Mouse (Mus musculus) stomach, embryonic 16.5 days (tissue): ENCODE measurements around the gene Csgalnact2. TPM values are rescaled to one million over a fixed set of nuclear protein-coding genes. Genes with fewer than 3 reads are reported as not detected.

Experiments used
- ATAC-seq: fragments of 200-750 bp; cut with Nextera tagmentation; 2 replicates; pipeline ENCODE4 v1.8.0; 2017; ENCODE audit warnings: moderate number of reproducible peaks, moderate TSS enrichment; ENCODE audit not compliant: insufficient read depth, low FRiP score
- H3K27ac ChIP-seq: fragments of 300-500 bp; sonication (generic); 2 replicates; pipeline ENCODE4 v1.5.1; 2014; ENCODE audit warnings: low read length
- H3K27me3 ChIP-seq: fragments of 300-500 bp; sonication (generic); 2 replicates; pipeline ENCODE4 v1.6.1; 2014; ENCODE audit warnings: low read length, control low read depth, mixed read lengths; ENCODE audit not compliant: control insufficient read depth, insufficient read depth
- H3K36me3 ChIP-seq: fragments of 300-500 bp; sonication (generic); 2 replicates; pipeline ENCODE4 v1.6.1; 2014; ENCODE audit warnings: low read length; ENCODE audit not compliant: control insufficient read depth, insufficient read depth
- H3K4me1 ChIP-seq: fragments of 300-500 bp; sonication (generic); 2 replicates; pipeline ENCODE4 v1.6.1; 2014; ENCODE audit warnings: low read length, control low read depth, mixed read lengths; ENCODE audit not compliant: control insufficient read depth, insufficient read depth
- H3K4me2 ChIP-seq: fragments of 300-500 bp; sonication (generic); 2 replicates; pipeline ENCODE4 v1.6.1; 2014; ENCODE audit warnings: low read depth, low read length, mixed read lengths
- H3K4me3 ChIP-seq: fragments of 300-500 bp; sonication (generic); replicated peaks from 2 replicates; pipeline ENCODE4 v1.5.1; 2014; ENCODE audit warnings: mild to moderate bottlenecking, low read length
- H3K9ac ChIP-seq: fragments of 300-500 bp; sonication (generic); 2 replicates; pipeline ENCODE4 v1.6.1; 2014; ENCODE audit warnings: low read length
- H3K9me3 ChIP-seq: fragments of 300-500 bp; sonication (generic); replicated peaks from 2 replicates; pipeline ENCODE4 v1.6.1; 2016; ENCODE audit warnings: low read length, control low read depth; ENCODE audit not compliant: control insufficient read depth
- WGBS: fragments of 180-500 bp; shearing (Covaris S2); extraction: QIAGEN DNeasy Blood & Tissue Kit; methylation state at CpG from one replicate; pipeline ENCODE4 v1.1.7; 2014; 5-methylcytosine and 5-hydroxymethylcytosine counted together
- polyA plus RNA-seq: library from polyadenylated mRNA; unstranded; fragments of >200 nt; fragmentation: Nextera tagmentation; extraction: Ambion mirVana; gene quantifications from 2 replicates; pipeline ENCODE4 v1.2.1, GENCODE M21; 2015

Csgalnact2 gene
- polyA plus RNA-seq: 16.0 and 16.8 TPM in 2 replicates

DNA sequence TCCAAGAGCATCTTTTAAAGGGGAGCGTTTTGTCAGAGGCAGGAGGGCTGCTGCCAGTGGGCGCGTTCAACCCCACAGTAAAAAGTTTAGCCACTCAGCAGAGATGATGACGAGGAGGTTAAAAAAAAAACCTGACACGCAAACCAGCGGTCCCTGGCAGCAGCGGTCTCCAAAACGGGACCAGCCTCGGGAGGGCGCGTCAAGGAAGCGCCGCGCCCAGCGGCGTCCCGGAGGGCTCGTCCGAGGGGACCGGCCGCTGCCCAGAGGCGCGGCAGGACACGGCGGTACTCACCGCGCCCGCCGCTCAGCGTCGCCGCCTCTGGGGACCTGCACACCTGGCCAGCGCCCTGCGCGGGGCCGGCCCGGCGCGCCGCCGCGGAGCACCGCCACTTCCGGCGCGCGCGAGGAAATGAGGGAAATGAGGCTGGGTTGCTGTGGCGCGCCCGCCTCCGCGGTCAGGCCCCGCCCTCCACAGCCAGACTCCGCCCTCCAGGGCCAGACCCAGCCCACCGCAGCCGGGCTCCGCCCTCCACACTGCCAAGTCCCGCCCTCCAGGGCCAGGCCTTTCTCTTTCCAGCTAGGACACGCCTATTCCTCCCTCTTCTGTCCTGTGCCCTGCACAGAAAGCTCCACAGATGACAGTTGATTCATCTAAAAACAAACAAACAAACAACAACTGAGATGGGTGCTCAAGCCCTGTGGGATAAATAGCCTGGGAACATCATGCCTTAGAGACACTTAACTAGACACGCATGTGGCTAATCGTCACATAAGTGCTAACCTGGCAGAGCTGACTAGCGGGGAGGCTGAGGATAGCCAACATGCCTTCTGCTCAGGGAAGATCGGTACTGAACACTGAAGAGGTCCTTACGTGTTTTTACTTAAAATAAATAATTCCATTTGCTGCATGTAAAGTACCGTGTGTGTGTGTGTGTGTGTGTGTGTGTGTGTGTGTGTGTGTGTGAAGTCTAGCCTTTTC lies at the start of gene Csgalnact2:
TSS of gene Csgalnact2 (minus strand) at position 410 of the 979 bp plus-strand sequence.
- H3K9ac ChIP-seq: peak within 1 kb of the TSS; percentile 85
- peak within 1 kb of the TSS; percentile 72 for H3K4me2 ChIP-seq
- no peaks in the 10 kb centered on the region for H3K36me3 ChIP-seq
- peak; percentile 99 for ATAC-seq
- H3K27ac ChIP-seq: peak within 1 kb of the TSS; percentile 71
- WGBS: 5% methylated on average over 65 of the region's 66 CpGs
- H3K4me3 ChIP-seq: peak within 1 kb of the TSS; percentile 76
- H3K27me3 ChIP-seq: no peaks in the 10 kb centered on the region
- 0 out of 2 replicates have a peak, but pooled peaks cover 3% of the 10 kb centered on the region for H3K4me1 ChIP-seq
- H3K9me3 ChIP-seq: no peaks in the 10 kb centered on the region

DNA sequence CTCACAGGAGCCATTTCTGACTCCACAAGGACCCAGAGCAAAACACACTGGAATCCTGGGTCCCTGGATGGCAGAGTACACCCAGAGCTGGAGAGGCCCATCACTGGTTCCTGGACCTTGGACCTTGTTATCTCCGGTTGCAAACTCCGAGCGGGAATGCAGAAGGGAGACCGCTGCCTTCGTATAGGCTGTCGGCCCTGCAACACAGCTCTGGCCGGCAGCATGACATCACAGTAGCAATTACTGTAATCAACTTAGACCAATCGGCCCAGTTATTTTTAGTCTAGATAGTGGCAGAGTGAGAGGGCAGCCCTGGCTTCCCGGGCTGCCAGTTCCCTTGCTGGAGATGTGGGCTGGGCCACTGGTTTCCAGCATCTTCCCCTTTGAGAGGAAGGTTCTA lies 49.7 kb upstream of the Csgalnact2 start:
- Histone ChIP-seq H3K4me1 (no peaks in the 10 kb centered on the region), H3K9me3 (no peaks in the 10 kb centered on the region), H3K9ac (no peak overlapping the region), H3K4me2 (no peak overlapping the region), H3K4me3 (no peak overlapping the region), H3K27ac (no peak overlapping the region), H3K36me3 (no peaks in the 10 kb centered on the region), H3K27me3 (peaks cover 5% of the 10 kb centered on the region; the same call in 1 of the 2 replicates)
- whole genome bisulfite sequencing: 64% methylated on average over 9 of the region's 9 CpGs
- no peak for ATAC-seq

DNA sequence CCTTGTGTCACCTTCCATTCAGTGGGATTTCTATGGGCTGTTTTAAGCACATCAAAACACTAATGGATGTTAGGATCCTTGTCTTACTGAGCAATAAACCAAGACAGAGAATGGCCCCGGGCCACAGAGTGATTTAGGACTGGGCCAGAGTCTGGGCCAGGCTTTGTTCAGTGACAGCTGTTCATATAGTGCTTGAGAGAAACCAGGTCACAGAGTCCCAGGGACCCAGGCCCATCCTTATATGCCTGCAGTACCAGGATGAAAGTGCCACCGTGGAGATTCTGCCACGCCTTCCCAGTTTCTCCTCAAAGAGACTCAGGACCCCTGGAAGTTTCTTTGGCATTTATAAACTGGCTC lies 48.3 kb upstream of the Csgalnact2 start:
- Histone ChIP-seq H3K4me3 (no peak overlapping the region), H3K9me3 (no peaks in the 10 kb centered on the region), H3K9ac (no peak overlapping the region), H3K36me3 (no peaks in the 10 kb centered on the region), H3K4me1 (no peaks in the 10 kb centered on the region), H3K27me3 (peaks cover 2% of the 10 kb centered on the region; the same call in 1 of the 2 replicates), H3K4me2 (no peak overlapping the region), H3K27ac (no peak overlapping the region)
- ATAC-seq: no peak
- WGBS: 66% methylated on average over 3 of the region's 3 CpGs

DNA sequence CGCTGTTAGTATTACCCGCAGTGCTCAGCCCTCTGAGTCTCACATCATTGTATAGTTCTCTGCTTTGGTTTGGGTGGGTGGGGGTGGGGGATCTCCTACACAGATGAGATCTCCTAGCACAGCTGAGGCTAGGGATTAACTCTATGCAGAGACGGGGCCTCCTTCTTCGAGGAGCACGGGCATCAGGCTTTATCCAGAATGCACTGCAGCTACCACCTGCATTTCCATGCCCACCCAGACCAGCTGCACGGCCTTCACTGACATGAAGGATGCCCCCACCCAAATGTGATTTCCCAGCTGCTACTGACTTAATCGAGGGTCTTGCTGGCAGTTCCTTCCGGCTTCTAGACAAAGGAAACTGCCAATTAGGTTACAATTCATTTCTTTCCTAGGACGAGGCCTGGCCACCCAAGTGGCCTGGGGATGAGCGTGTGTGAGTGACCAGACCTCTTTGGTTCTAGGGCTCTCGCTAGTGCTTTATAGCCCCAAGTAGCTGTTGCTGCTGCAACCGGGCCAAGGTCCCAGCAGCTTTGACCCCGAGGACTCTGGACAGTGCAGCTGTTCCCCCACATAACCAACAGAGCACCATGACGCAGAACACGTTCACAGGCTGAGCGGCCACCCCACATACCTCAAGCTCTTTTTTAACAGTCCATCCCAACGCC lies 47.8 kb upstream of the Csgalnact2 start:
- no peak overlapping the region for H3K4me2 ChIP-seq
- H3K36me3 ChIP-seq: no peaks in the 10 kb centered on the region
- no peaks in the 10 kb centered on the region for H3K9me3 ChIP-seq
- ATAC-seq: no peak
- no peak overlapping the region for H3K27ac ChIP-seq
- 65% methylated on average over 17 of the region's 17 CpGs for WGBS
- H3K4me3 ChIP-seq: no peak overlapping the region
- H3K9ac ChIP-seq: no peak overlapping the region
- H3K4me1 ChIP-seq: no peaks in the 10 kb centered on the region
- H3K27me3 ChIP-seq: no peaks in the 10 kb centered on the region

DNA sequence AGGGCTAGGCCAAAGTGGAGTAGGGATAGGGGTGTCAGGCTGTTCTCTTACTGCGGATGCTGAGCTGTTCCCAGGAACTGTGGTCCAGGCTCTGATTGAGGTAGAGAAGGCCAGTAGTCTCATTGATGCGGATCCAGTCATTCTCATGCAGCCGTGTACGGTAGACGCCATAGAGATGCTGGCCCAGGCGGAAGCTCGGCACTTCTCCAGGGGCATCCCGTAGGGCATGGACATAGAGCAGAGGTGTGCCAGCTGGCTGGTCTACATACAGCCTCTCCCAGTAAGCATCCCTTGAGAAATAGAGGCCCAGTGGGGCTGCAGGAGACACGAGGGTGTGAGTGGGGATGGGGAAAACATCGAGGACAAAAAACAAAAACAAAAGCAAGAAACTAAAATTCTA lies 45.2 kb upstream of the Csgalnact2 start:
- Histone ChIP-seq H3K9me3 (no peaks in the 10 kb centered on the region), H3K27me3 (no peaks in the 10 kb centered on the region), H3K9ac (no peak overlapping the region), H3K27ac (no peak overlapping the region), H3K4me3 (no peak overlapping the region), H3K4me1 (0 out of 2 replicates have a peak, but pooled peaks cover 2% of the 10 kb centered on the region), H3K4me2 (no peak overlapping the region), H3K36me3 (no peaks in the 10 kb centered on the region)
- WGBS: 86% methylated on average over 10 of the region's 10 CpGs
- no peak for ATAC-seq

DNA sequence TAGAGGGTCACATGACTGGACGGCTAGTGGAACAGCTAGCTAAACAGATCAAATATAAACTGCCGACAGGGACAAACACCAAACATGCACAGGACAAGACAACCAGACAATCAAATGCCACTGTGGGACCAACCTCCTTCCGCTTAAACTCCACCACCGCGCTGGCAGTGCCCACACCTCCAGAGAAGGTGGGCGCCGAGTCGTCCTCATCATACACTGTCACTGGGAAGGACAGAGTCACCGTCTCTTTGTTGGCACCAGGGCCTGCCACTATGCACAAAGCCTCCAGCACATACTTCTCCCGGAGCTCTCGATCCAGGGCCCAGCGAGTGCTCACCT lies 41.1 kb upstream of the Csgalnact2 start:
- no peaks in the 10 kb centered on the region for H3K36me3 ChIP-seq
- H3K4me2 ChIP-seq: no peak overlapping the region
- WGBS: 74% methylated on average over 12 of the region's 12 CpGs

DNA sequence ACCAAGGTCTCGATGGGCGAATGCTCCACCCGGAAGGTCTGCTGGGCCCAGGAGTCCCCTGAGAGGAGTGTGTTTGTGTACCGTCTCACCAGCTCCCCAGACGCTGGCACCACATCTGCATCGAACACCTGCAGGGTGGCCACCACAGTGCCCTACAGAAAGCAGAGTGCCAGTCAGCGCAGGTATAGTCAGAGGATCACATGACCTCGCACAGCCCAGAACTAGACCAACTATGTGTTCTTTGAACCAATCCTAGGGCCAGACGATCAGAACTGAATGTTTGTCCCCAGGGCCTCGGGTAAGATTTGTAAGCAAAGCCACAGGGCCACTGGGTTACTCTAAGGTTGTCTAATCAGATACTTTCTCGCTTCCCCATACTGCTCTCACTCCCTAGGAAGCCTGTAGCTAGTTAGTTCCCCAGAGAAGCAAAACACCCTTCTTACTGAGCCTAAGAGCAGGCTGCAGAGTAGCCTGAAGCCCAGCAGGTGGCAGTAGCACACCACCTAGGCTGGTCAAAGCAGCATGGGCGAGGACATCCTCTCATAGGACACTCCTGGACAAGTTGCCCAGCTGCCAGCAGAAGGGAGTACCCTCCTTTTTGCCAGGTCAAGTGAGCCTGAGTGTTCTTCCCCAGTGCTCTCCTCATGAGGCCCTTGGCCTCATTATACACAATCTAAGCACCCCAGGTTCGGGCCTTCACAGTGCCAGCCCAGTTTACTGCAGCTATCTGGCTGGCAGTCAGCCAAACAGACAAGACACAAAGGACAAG lies 40.6 kb upstream of the Csgalnact2 start:
- peak; percentile 72 for ATAC-seq
- H3K27ac ChIP-seq: no peak overlapping the region
- no peaks in the 10 kb centered on the region for H3K27me3 ChIP-seq
- H3K9me3 ChIP-seq: no peaks in the 10 kb centered on the region
- no peaks in the 10 kb centered on the region for H3K36me3 ChIP-seq
- H3K4me1 ChIP-seq: 0 out of 2 replicates have a peak, but pooled peaks cover 2% of the 10 kb centered on the region
- H3K4me2 ChIP-seq: no peak overlapping the region
- H3K9ac ChIP-seq: no peak overlapping the region
- 56% methylated on average over 13 of the region's 13 CpGs for WGBS
- no peak overlapping the region for H3K4me3 ChIP-seq

More for the DNA sequence above, 41.1 kb upstream of the Csgalnact2 start:
- Histone ChIP-seq H3K27me3 (no peaks in the 10 kb centered on the region), H3K4me1 (0 out of 2 replicates have a peak, but pooled peaks cover 2% of the 10 kb centered on the region), H3K9ac (no peak overlapping the region), H3K9me3 (no peaks in the 10 kb centered on the region), H3K4me3 (no peak overlapping the region), H3K27ac (no peak overlapping the region)
- ATAC-seq: peak; percentile 17; the same call in 1 of the 2 replicates

DNA sequence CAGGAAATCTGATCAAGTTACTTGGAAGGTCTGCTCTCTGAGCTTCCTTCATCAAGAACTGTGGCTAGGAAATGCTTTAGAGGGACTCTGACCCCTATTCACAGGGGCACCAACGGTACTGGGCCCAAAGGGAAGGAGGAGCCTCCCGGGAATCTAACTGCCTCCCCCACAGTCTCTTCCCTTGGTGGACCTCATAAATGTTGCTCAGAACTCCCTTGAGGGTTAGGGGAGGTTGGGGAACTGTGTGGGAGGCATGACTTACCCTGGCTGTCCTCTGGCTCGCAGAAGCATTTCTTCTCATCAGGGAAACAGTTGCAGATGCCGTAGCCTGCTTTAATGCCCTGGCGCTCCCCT lies 35.0 kb upstream of the Csgalnact2 start:
- H3K9me3 ChIP-seq: no peaks in the 10 kb centered on the region
- H3K27ac ChIP-seq: no peak overlapping the region
- WGBS: 70% methylated on average over 5 of the region's 5 CpGs
- ATAC-seq: no peak
- H3K4me2 ChIP-seq: no peak overlapping the region
- H3K4me1 ChIP-seq: no peaks in the 10 kb centered on the region
- H3K4me3 ChIP-seq: no peak overlapping the region
- H3K36me3 ChIP-seq: no peaks in the 10 kb centered on the region
- H3K27me3 ChIP-seq: no peaks in the 10 kb centered on the region
- H3K9ac ChIP-seq: no peak overlapping the region
